Mouse (Mus musculus) erythroblast, embryonic 14.5 days (primary cell): Measurements from ENCODE around the gene Bloc1s3.

ENCODE experiments used
- GATA1 ChIP-seq: IDR thresholded peaks from 2 replicates; pipeline ENCODE4 v1.6.1; 2012; ENCODE audit warnings: low read length, inconsistent platforms, mixed read lengths
- TAL1 ChIP-seq: IDR thresholded peaks from 3 replicates; pipeline ENCODE4 v1.6.1; 2012; ENCODE audit warnings: low read length, inconsistent platforms, mixed read lengths

DNA sequence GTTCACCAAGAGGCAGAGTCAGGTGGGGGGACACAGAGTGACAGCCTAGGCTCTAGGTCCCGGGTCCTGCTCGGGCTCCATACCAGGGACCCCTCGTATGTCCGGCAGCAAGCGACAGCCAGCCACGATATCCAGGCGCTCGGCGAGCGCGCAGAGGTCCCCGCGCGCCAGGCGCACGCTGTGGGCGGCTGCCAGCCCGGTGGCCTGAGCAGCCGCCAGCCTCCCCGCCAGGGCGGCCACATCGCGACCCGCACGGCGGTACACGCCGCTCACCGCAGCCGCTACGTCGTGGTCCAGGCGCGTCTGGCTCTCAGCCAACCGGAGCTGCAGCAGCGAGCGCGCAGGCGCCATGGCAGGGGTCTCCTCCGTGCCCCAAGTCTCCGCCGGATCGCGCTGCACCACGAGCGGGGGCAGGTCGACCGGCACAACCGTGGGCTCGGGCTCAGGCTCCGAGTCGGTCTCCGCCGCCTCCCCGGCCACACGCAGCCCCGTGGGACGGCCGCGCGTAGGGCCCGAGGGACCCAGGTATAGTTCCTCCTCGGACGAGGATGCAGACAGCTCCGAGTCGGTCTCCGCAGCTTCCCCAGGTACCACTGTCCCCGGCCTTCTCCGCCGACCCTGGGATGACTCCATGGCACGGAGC lies 1.1 kb downstream of the Bloc1s3 start:
- TF ChIP-seq GATA1 (no peak), TAL1 (no peak)
